Mouse (Mus musculus): ENCODE data around the gene Bag3. TPM values are rescaled to one million over a fixed set of nuclear protein-coding genes. Genes with fewer than 3 reads are reported as not detected.

Bag3 gene
- polyA plus RNA-seq, 1 experiment from 2014 or later: 3.7 TPM

- Histone ChIP-seq H3K27ac (ENCODE audit: low read depth) (no peak overlapping the region), H3K9ac (replicated peaks) (no peak overlapping the region), H3K9me3 (ENCODE audit: low read length) (no peaks in the 10 kb centered on the region), H3K27me3 (ENCODE audit: insufficient read depth, low read length) (no peaks in the 10 kb centered on the region), H3K4me3 (ENCODE audit: low read depth, low read length) (no peak overlapping the region), H3K4me2 (ENCODE audit: low read depth, low read length) (no peak overlapping the region), H3K4me1 (ENCODE audit: insufficient read depth) (no peaks in the 10 kb centered on the region), H3K36me3 (replicated peaks; ENCODE audit: insufficient read depth, low read length) (no peaks in the 10 kb centered on the region)
- no peak for ATAC-seq
- DNase-seq: no peak
- 59% methylated on average over 2 of the region's 2 CpGs for WGBS (ENCODE audit: insufficient replicate concordance)
- no peak for TF ChIP-seq EP300 (IDR thresholded peaks at IDR 0.05; ENCODE audit: low read depth)
- TF ChIP-seq CTCF (IDR thresholded peaks at IDR 0.05; ENCODE audit: low read depth): no peak
Measured at GRCm38 (mm10) chr7:128575794-128576193, 52.4 kb downstream of the Bag3 start.

DNA sequence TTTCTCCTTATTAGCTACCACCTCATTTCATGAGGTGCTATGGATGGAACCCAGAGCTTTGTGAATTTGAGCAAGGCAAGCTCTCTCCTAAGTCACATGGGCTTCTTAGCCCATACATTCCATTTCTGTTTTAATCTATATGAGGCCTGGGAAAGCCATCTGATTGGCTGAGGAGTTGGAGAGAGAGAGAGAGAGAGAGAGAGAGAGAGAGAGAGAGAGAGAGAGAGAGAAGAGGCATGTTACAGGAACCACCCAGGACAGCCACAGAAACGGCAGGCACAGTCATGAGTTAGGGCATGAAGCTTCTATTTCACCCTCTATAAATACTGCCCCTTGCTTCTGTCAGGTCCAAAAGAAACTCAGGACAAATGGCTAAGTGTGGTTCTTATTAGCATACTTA is 54.2 kb downstream of the Bag3 start:
- Histone ChIP-seq H3K27ac (ENCODE audit: low read depth) (no peak overlapping the region), H3K4me3 (ENCODE audit: low read depth, low read length) (no peak overlapping the region), H3K27me3 (ENCODE audit: insufficient read depth, low read length) (no peaks in the 10 kb centered on the region), H3K4me2 (ENCODE audit: low read depth, low read length) (no peak overlapping the region), H3K36me3 (replicated peaks; ENCODE audit: insufficient read depth, low read length) (no peaks in the 10 kb centered on the region), H3K9ac (replicated peaks) (no peak overlapping the region), H3K4me1 (ENCODE audit: insufficient read depth) (no peaks in the 10 kb centered on the region), H3K9me3 (ENCODE audit: low read length) (no peaks in the 10 kb centered on the region)
- no peak for TF ChIP-seq CTCF (IDR thresholded peaks at IDR 0.05; ENCODE audit: low read depth)
- no peak for TF ChIP-seq EP300 (IDR thresholded peaks at IDR 0.05; ENCODE audit: low read depth)
- WGBS (ENCODE audit: insufficient replicate concordance): 33% methylated on average over 1 of the region's 1 CpGs
- no peak for ATAC-seq
- DNase-seq: no peak

DNA sequence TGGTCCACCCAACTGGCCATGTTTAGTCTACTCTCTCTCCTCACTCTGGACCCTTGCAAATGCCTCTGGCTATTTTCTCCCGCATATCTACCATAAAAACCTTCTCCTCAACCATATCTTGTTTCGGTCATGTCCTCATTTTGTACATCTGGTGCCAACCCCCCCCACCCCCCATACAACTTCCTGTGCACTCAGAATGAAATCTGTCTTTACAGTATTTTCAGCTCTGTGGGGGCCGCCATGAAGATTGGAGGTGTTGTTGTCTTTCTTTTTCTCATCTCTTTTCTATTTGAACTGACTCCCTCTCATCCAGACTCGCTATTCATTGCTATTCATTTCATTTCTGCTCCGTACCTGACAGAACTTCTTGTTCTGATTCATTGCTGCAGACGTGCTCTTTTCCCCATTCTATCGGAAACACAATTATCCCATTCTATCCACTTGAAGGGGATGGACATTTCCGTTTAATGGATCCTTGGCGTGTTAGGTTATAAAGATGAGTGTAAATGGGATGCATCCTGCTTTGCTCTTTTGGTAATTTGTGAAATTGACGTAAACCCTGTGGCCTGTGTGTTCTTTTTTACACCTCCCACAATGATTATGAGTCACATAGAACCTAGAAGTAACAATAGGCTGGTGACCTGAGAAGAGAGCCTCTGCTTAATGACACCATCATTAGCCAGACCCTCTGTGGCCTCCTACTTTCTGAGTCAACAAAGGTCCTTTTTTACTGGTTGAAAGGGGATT is 55.0 kb downstream of the Bag3 start:
- H3K27me3 ChIP-seq (ENCODE audit: insufficient read depth, low read length): no peaks in the 10 kb centered on the region
- no peak for TF ChIP-seq CTCF (IDR thresholded peaks at IDR 0.05; ENCODE audit: low read depth)
- TF ChIP-seq EP300 (IDR thresholded peaks at IDR 0.05; ENCODE audit: low read depth): no peak
- H3K27ac ChIP-seq (ENCODE audit: low read depth): no peak overlapping the region
- no peaks in the 10 kb centered on the region for H3K4me1 ChIP-seq (ENCODE audit: insufficient read depth)
- no peak for DNase-seq
- no peaks in the 10 kb centered on the region for H3K9me3 ChIP-seq (ENCODE audit: low read length)
- H3K9ac ChIP-seq (replicated peaks): no peak overlapping the region
- no peak overlapping the region for H3K4me2 ChIP-seq (ENCODE audit: low read depth, low read length)
- H3K4me3 ChIP-seq (ENCODE audit: low read depth, low read length): no peak overlapping the region
- no peaks in the 10 kb centered on the region for H3K36me3 ChIP-seq (replicated peaks; ENCODE audit: insufficient read depth, low read length)
- ATAC-seq: no peak
- WGBS (ENCODE audit: insufficient replicate concordance): 76% methylated on average over 10 of the region's 10 CpGs

DNA sequence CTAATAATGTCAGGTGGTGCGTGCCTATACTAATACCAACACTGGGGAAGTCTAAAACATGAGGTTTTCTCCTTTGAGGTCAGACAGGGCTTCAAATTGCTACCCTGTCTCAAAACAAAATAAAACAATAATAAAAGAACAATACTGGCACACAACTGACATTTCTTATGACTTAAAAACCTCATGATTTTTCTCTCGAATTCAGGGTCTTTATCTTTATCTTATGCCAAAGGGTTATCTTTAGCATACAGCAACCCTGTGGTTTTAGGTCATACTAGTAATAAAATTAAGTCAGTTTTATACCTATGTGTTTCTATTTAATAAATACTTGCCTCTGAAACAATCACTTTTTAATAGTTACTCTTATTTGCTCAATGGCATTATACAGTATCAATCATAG is 56.0 kb downstream of the Bag3 start:
- no peaks in the 10 kb centered on the region for H3K9me3 ChIP-seq (ENCODE audit: low read length)
- H3K4me2 ChIP-seq (ENCODE audit: low read depth, low read length): no peak overlapping the region
- H3K4me1 ChIP-seq (ENCODE audit: insufficient read depth): no peaks in the 10 kb centered on the region
- H3K4me3 ChIP-seq (ENCODE audit: low read depth, low read length): no peak overlapping the region
- WGBS (ENCODE audit: insufficient replicate concordance): 63% methylated on average over 2 of the region's 2 CpGs
- no peaks in the 10 kb centered on the region for H3K27me3 ChIP-seq (ENCODE audit: insufficient read depth, low read length)
- ATAC-seq (no peak), DNase-seq (no peak)
- H3K36me3 ChIP-seq (replicated peaks; ENCODE audit: insufficient read depth, low read length): no peaks in the 10 kb centered on the region
- no peak overlapping the region for H3K27ac ChIP-seq (ENCODE audit: low read depth)
- TF ChIP-seq EP300 (IDR thresholded peaks at IDR 0.05; ENCODE audit: low read depth) (peak; percentile 33; the same call in 1 of the 2 replicates), CTCF (IDR thresholded peaks at IDR 0.05; ENCODE audit: low read depth) (no peak)
- H3K9ac ChIP-seq (replicated peaks): no peak overlapping the region

DNA sequence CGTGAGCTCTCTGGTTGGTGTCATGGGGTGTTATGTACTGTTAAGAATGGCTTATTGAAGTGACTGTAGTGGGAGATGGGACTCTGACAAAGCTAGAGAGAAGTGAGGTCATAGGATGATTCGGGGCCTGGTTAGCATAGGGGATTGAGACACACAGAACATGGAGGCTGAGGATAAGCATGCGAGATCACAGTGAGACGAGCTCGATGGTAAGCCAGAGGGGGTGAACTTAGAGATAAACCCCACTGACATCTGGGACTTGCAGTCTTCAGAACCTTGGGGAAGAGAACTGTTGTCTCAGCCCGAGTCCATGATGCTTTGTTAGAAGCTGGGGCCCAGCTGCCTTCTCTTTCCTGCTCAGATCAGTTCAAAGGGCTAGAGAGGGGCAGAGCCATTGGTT is 56.9 kb downstream of the Bag3 start:
- no peaks in the 10 kb centered on the region for H3K4me1 ChIP-seq (ENCODE audit: insufficient read depth)
- H3K9ac ChIP-seq (replicated peaks): no peak overlapping the region
- DNase-seq (no peak), ATAC-seq (no peak)
- no peaks in the 10 kb centered on the region for H3K36me3 ChIP-seq (replicated peaks; ENCODE audit: insufficient read depth, low read length)
- H3K27me3 ChIP-seq (ENCODE audit: insufficient read depth, low read length): no peaks in the 10 kb centered on the region
- no peak overlapping the region for H3K4me3 ChIP-seq (ENCODE audit: low read depth, low read length)
- no peaks in the 10 kb centered on the region for H3K9me3 ChIP-seq (ENCODE audit: low read length)
- 63% methylated on average over 6 of the region's 6 CpGs for WGBS (ENCODE audit: insufficient replicate concordance)
- no peak overlapping the region for H3K27ac ChIP-seq (ENCODE audit: low read depth)
- TF ChIP-seq EP300 (IDR thresholded peaks at IDR 0.05; ENCODE audit: low read depth) (no peak), CTCF (IDR thresholded peaks at IDR 0.05; ENCODE audit: low read depth) (no peak)
- H3K4me2 ChIP-seq (ENCODE audit: low read depth, low read length): no peak overlapping the region

- no peak overlapping the region for H3K4me2 ChIP-seq (ENCODE audit: low read depth, low read length)
- no peak for ATAC-seq
- H3K9me3 ChIP-seq (ENCODE audit: low read length): no peaks in the 10 kb centered on the region
- no peaks in the 10 kb centered on the region for H3K4me1 ChIP-seq (ENCODE audit: insufficient read depth)
- 72% methylated on average over 15 of the region's 15 CpGs for WGBS (ENCODE audit: insufficient replicate concordance)
- H3K36me3 ChIP-seq (replicated peaks; ENCODE audit: insufficient read depth, low read length): no peaks in the 10 kb centered on the region
- H3K9ac ChIP-seq (replicated peaks): no peak overlapping the region
- DNase-seq: no peak
- TF ChIP-seq CTCF (IDR thresholded peaks at IDR 0.05; ENCODE audit: low read depth): no peak
- TF ChIP-seq EP300 (IDR thresholded peaks at IDR 0.05; ENCODE audit: low read depth): no peak
- no peak overlapping the region for H3K27ac ChIP-seq (ENCODE audit: low read depth)
- no peaks in the 10 kb centered on the region for H3K27me3 ChIP-seq (ENCODE audit: insufficient read depth, low read length)
- H3K4me3 ChIP-seq (ENCODE audit: low read depth, low read length): no peak overlapping the region
Measured at GRCm38 (mm10) chr7:128581864-128582484, 58.6 kb downstream of the Bag3 start.

All from liver, postnatal 0 days (tissue).